Mouse (Mus musculus) intestine, embryonic 15.5 days (tissue): ENCODE data around the gene Myh7b. TPM values are rescaled to one million over a fixed set of nuclear protein-coding genes. Genes with fewer than 3 reads are reported as not detected.

Source experiments
- ATAC-seq: fragments of 200-750 bp; cut with Nextera tagmentation; 2 replicates; pipeline ENCODE4 v1.8.0; 2017; ENCODE audit warnings: moderate TSS enrichment, moderate library complexity
- H3K27ac ChIP-seq: fragments of 300-500 bp; sonication (generic); 2 replicates; pipeline ENCODE4 v1.5.1; 2015; ENCODE audit warnings: mild to moderate bottlenecking, inconsistent platforms
- H3K27me3 ChIP-seq: fragments of 300-500 bp; sonication (generic); replicated peaks from 2 replicates; pipeline ENCODE4 v1.6.1; 2015; ENCODE audit warnings: inconsistent platforms
- H3K36me3 ChIP-seq: fragments of 300-500 bp; sonication (generic); 2 replicates; pipeline ENCODE4 v1.6.1; 2015; ENCODE audit warnings: inconsistent platforms
- H3K4me1 ChIP-seq: fragments of 300-500 bp; sonication (generic); replicated peaks from 2 replicates; pipeline ENCODE4 v1.6.1; 2015; ENCODE audit warnings: inconsistent platforms
- H3K4me2 ChIP-seq: fragments of 300-500 bp; sonication (generic); replicated peaks from 2 replicates; pipeline ENCODE4 v1.6.1; 2015; ENCODE audit warnings: mild to moderate bottlenecking, inconsistent platforms
- H3K4me3 ChIP-seq: fragments of 300-500 bp; sonication (generic); replicated peaks from 2 replicates; pipeline ENCODE4 v1.5.1; 2015; ENCODE audit warnings: inconsistent platforms
- H3K9ac ChIP-seq: fragments of 300-500 bp; sonication (generic); 2 replicates; pipeline ENCODE4 v1.6.1; 2015; ENCODE audit warnings: inconsistent platforms
- H3K9me3 ChIP-seq: fragments of 300-500 bp; sonication (generic); 2 replicates; pipeline ENCODE4 v1.6.1; 2016; ENCODE audit warnings: inconsistent platforms
- WGBS: fragments of 180-500 bp; shearing (Covaris S2); methylation state at CpG from one replicate; pipeline ENCODE4 v1.1.7; 2015; 5-methylcytosine and 5-hydroxymethylcytosine counted together
- polyA plus RNA-seq: library from polyadenylated mRNA; unstranded; fragments of >200 nt; fragmentation: Nextera tagmentation; extraction: Ambion mirVana; gene quantifications from 2 replicates; pipeline ENCODE4 v1.2.1, GENCODE M21; 2015

Gene Myh7b
- polyA plus RNA-seq = 0.72 and 1.2 TPM in 2 replicates

- Histone ChIP-seq H3K36me3 (no peaks in the 10 kb centered on the region), H3K4me1 (peaks cover 8% of the 10 kb centered on the region), H3K27me3 (no peaks in the 10 kb centered on the region), H3K4me2 (no peak within 1 kb of the TSS), H3K4me3 (no peak within 1 kb of the TSS), H3K27ac (no peak within 1 kb of the TSS), H3K9ac (no peak within 1 kb of the TSS), H3K9me3 (no peaks in the 10 kb centered on the region)
- WGBS = 41% methylated on average over 4 of the region's 4 CpGs
- ATAC-seq = no peak
Observed at GRCm38 (mm10) chr2:155610978-155611377, at the start of gene Myh7b. TSS of gene Myh7b (plus strand) at chr2:155611212.

- ATAC-seq = no peak
- Histone ChIP-seq H3K27ac (no peak overlapping the region), H3K4me3 (no peak overlapping the region), H3K4me2 (no peak overlapping the region), H3K4me1 (no peaks in the 10 kb centered on the region), H3K27me3 (no peaks in the 10 kb centered on the region), H3K9me3 (no peaks in the 10 kb centered on the region), H3K36me3 (peaks cover 2% of the 10 kb centered on the region), H3K9ac (no peak overlapping the region)
- WGBS = 45% methylated on average over 1 of the region's 1 CpGs
Observed at GRCm38 (mm10) chr2:155562209-155562608, 48.8 kb upstream of the Myh7b start.

- Histone ChIP-seq H3K27me3 (no peaks in the 10 kb centered on the region), H3K4me2 (no peak overlapping the region), H3K27ac (no peak overlapping the region), H3K36me3 (peaks cover 6% of the 10 kb centered on the region), H3K4me3 (no peak overlapping the region), H3K9ac (no peak overlapping the region), H3K4me1 (no peaks in the 10 kb centered on the region), H3K9me3 (no peaks in the 10 kb centered on the region)
- no peak for ATAC-seq
- WGBS = 75% methylated on average over 4 of the region's 4 CpGs
Observed at GRCm38 (mm10) chr2:155562934-155563333, 48.1 kb upstream of the Myh7b start.

- no peaks in the 10 kb centered on the region for H3K9me3 ChIP-seq
- H3K27me3 ChIP-seq = no peaks in the 10 kb centered on the region
- H3K27ac ChIP-seq = no peak overlapping the region
- H3K4me3 ChIP-seq = no peak overlapping the region
- no peak overlapping the region for H3K9ac ChIP-seq
- peaks cover 6% of the 10 kb centered on the region for H3K36me3 ChIP-seq
- no peaks in the 10 kb centered on the region; the same call in 1 of the 2 replicates for H3K4me1 ChIP-seq
- ATAC-seq = no peak
- 81% methylated on average over 5 of the region's 5 CpGs for WGBS
- no peak overlapping the region for H3K4me2 ChIP-seq
Observed at GRCm38 (mm10) chr2:155567751-155568150, 43.3 kb upstream of the Myh7b start.

- ATAC-seq = no peak
- 49% methylated on average over 3 of the region's 3 CpGs for WGBS
Observed at GRCm38 (mm10) chr2:155569223-155569807, 41.7 kb upstream of the Myh7b start.

GRCm38 (mm10) chr2:155573001-155573400, 38.0 kb upstream of the Myh7b start:
- Histone ChIP-seq H3K36me3 (no peaks in the 10 kb centered on the region), H3K4me1 (no peaks in the 10 kb centered on the region; the same call in 1 of the 2 replicates), H3K9ac (no peak overlapping the region), H3K9me3 (no peaks in the 10 kb centered on the region), H3K27ac (no peak overlapping the region), H3K4me3 (no peak overlapping the region), H3K4me2 (no peak overlapping the region), H3K27me3 (no peaks in the 10 kb centered on the region)
- 84% methylated on average over 9 of the region's 9 CpGs for WGBS
- no peak for ATAC-seq

More at GRCm38 (mm10) chr2:155569223-155569807, 41.7 kb upstream of the Myh7b start:
- Histone ChIP-seq H3K36me3 (peaks cover 6% of the 10 kb centered on the region), H3K9me3 (no peaks in the 10 kb centered on the region), H3K4me3 (no peak overlapping the region), H3K9ac (no peak overlapping the region), H3K27me3 (no peaks in the 10 kb centered on the region), H3K27ac (no peak overlapping the region), H3K4me2 (no peak overlapping the region), H3K4me1 (no peaks in the 10 kb centered on the region; the same call in 1 of the 2 replicates)

- no peaks in the 10 kb centered on the region; the same call in 1 of the 2 replicates for H3K4me1 ChIP-seq
- H3K27ac ChIP-seq = no peak overlapping the region
- no peaks in the 10 kb centered on the region for H3K9me3 ChIP-seq
- H3K9ac ChIP-seq = no peak overlapping the region
- no peaks in the 10 kb centered on the region for H3K27me3 ChIP-seq
- no peaks in the 10 kb centered on the region for H3K36me3 ChIP-seq
- no peak for ATAC-seq
- no peak overlapping the region for H3K4me3 ChIP-seq
- WGBS = 96% methylated on average over 7 of the region's 7 CpGs
- H3K4me2 ChIP-seq = no peak overlapping the region
Observed at GRCm38 (mm10) chr2:155573996-155574395, 37.0 kb upstream of the Myh7b start.

GRCm38 (mm10) chr2:155574700-155575099, 36.3 kb upstream of the Myh7b start:
- no peak for ATAC-seq
- Histone ChIP-seq H3K9ac (no peak overlapping the region), H3K4me3 (no peak overlapping the region), H3K9me3 (no peaks in the 10 kb centered on the region), H3K27me3 (no peaks in the 10 kb centered on the region), H3K4me1 (no peaks in the 10 kb centered on the region; the same call in 1 of the 2 replicates), H3K36me3 (no peaks in the 10 kb centered on the region), H3K27ac (no peak overlapping the region), H3K4me2 (no peak overlapping the region)
- WGBS = 93% methylated on average over 4 of the region's 4 CpGs

GRCm38 (mm10) chr2:155576656-155577055, 34.4 kb upstream of the Myh7b start:
- no peak overlapping the region for H3K4me2 ChIP-seq
- H3K36me3 ChIP-seq = no peaks in the 10 kb centered on the region
- H3K4me1 ChIP-seq = no peaks in the 10 kb centered on the region
- no peak for ATAC-seq
- no peaks in the 10 kb centered on the region for H3K9me3 ChIP-seq
- H3K4me3 ChIP-seq = no peak overlapping the region
- H3K27ac ChIP-seq = no peak overlapping the region
- no peaks in the 10 kb centered on the region for H3K27me3 ChIP-seq
- 75% methylated on average over 9 of the region's 9 CpGs for WGBS
- no peak overlapping the region for H3K9ac ChIP-seq

GRCm38 (mm10) chr2:155580331-155580730, 30.7 kb upstream of the Myh7b start:
- Histone ChIP-seq H3K27ac (no peak overlapping the region), H3K9ac (no peak overlapping the region), H3K4me2 (no peak overlapping the region), H3K36me3 (no peaks in the 10 kb centered on the region), H3K9me3 (no peaks in the 10 kb centered on the region), H3K27me3 (no peaks in the 10 kb centered on the region), H3K4me1 (no peaks in the 10 kb centered on the region), H3K4me3 (no peak overlapping the region)
- ATAC-seq = no peak
- 95% methylated on average over 3 of the region's 3 CpGs for WGBS

GRCm38 (mm10) chr2:155582384-155582995, 28.5 kb upstream of the Myh7b start:
- Histone ChIP-seq H3K4me1 (no peaks in the 10 kb centered on the region), H3K9ac (no peak overlapping the region), H3K4me2 (no peak overlapping the region), H3K27ac (no peak overlapping the region), H3K27me3 (no peaks in the 10 kb centered on the region), H3K36me3 (no peaks in the 10 kb centered on the region), H3K4me3 (no peak overlapping the region), H3K9me3 (no peaks in the 10 kb centered on the region)
- WGBS = 74% methylated on average over 4 of the region's 4 CpGs
- no peak for ATAC-seq

- H3K4me2 ChIP-seq = no peak overlapping the region
- H3K9me3 ChIP-seq = no peaks in the 10 kb centered on the region
- WGBS = 89% methylated on average over 5 of the region's 5 CpGs
- no peak overlapping the region for H3K4me3 ChIP-seq
- no peak for ATAC-seq
- no peak overlapping the region for H3K27ac ChIP-seq
- no peaks in the 10 kb centered on the region for H3K27me3 ChIP-seq
- no peak overlapping the region for H3K9ac ChIP-seq
- H3K4me1 ChIP-seq = no peaks in the 10 kb centered on the region
- no peaks in the 10 kb centered on the region for H3K36me3 ChIP-seq
Observed at GRCm38 (mm10) chr2:155582996-155583395, 28.0 kb upstream of the Myh7b start.
